Mouse (Mus musculus) hindbrain, embryonic 15.5 days (tissue): Measurements from ENCODE around the gene Mgrn1. TPM values are rescaled to one million over a fixed set of nuclear protein-coding genes. Genes with fewer than 3 reads are reported as not detected.

Experiments used
- ATAC-seq: fragments of 200-750 bp; cut with Nextera tagmentation; 2 replicates; pipeline ENCODE4 v1.8.0; 2017; ENCODE audit warnings: low read depth, moderate number of reproducible peaks, moderate TSS enrichment; ENCODE audit not compliant: low FRiP score
- H3K27ac ChIP-seq: fragments of 300-500 bp; sonication (generic); replicated peaks from 2 replicates; pipeline ENCODE4 v1.5.1; 2015; ENCODE audit warnings: mild to moderate bottlenecking, inconsistent platforms
- H3K27me3 ChIP-seq: fragments of 300-500 bp; sonication (generic); 2 replicates; pipeline ENCODE4 v1.6.1; 2015; ENCODE audit warnings: control low read depth, inconsistent platforms
- H3K36me3 ChIP-seq: fragments of 300-500 bp; sonication (generic); 2 replicates; pipeline ENCODE4 v1.6.1; 2015; ENCODE audit warnings: control low read depth, inconsistent platforms
- H3K4me1 ChIP-seq: fragments of 300-500 bp; sonication (generic); replicated peaks from 2 replicates; pipeline ENCODE4 v1.6.1; 2015; ENCODE audit warnings: control low read depth, inconsistent platforms
- H3K4me2 ChIP-seq: fragments of 300-500 bp; sonication (generic); 2 replicates; pipeline ENCODE4 v1.6.1; 2015; ENCODE audit warnings: moderate library complexity, mild to moderate bottlenecking, inconsistent platforms
- H3K4me3 ChIP-seq: fragments of 300-500 bp; sonication (generic); 2 replicates; pipeline ENCODE4 v1.5.1; 2015; ENCODE audit warnings: mild to moderate bottlenecking, inconsistent platforms
- H3K9ac ChIP-seq: fragments of 300-500 bp; sonication (generic); 2 replicates; pipeline ENCODE4 v1.6.1; 2015; ENCODE audit warnings: inconsistent platforms
- H3K9me3 ChIP-seq: fragments of 300-500 bp; sonication (generic); 2 replicates; pipeline ENCODE4 v1.6.1; 2016; ENCODE audit warnings: control low read depth, inconsistent platforms
- WGBS: fragments of 180-500 bp; shearing (Covaris S2); methylation state at CpG from one replicate; pipeline ENCODE4 v1.1.7; 2015; 5-methylcytosine and 5-hydroxymethylcytosine counted together
- polyA plus RNA-seq: library from polyadenylated mRNA; unstranded; fragments of >200 nt; fragmentation: Nextera tagmentation; extraction: Ambion mirVana; gene quantifications from 2 replicates; pipeline ENCODE4 v1.2.1, GENCODE M21; 2015

Mgrn1 gene
- polyA plus RNA-seq, 1 experiment from 2014 or later: 126 TPM

GRCm38 (mm10) chr16:4863742-4864141 lies 22.3 kb upstream of the Mgrn1 start:
- H3K9me3 ChIP-seq: no peaks in the 10 kb centered on the region
- no peak overlapping the region for H3K9ac ChIP-seq
- 86% methylated on average over 8 of the region's 8 CpGs for WGBS
- no peaks in the 10 kb centered on the region for H3K36me3 ChIP-seq
- no peaks in the 10 kb centered on the region for H3K4me1 ChIP-seq
- no peaks in the 10 kb centered on the region for H3K27me3 ChIP-seq
- no peak overlapping the region for H3K4me2 ChIP-seq
- H3K4me3 ChIP-seq: no peak overlapping the region
- no peak for ATAC-seq
- H3K27ac ChIP-seq: no peak overlapping the region

- ATAC-seq: no peak
Measured at GRCm38 (mm10) chr16:4866101-4866695, 19.9 kb upstream of the Mgrn1 start.

GRCm38 (mm10) chr16:4870490-4870889 lies 15.6 kb upstream of the Mgrn1 start:
- H3K36me3 ChIP-seq: 0 out of 2 replicates have a peak, but pooled peaks cover 8% of the 10 kb centered on the region
- peaks cover 5% of the 10 kb centered on the region; the same call in 1 of the 2 replicates for H3K4me1 ChIP-seq
- no peak overlapping the region for H3K4me2 ChIP-seq
- no peak for ATAC-seq
- H3K4me3 ChIP-seq: no peak overlapping the region
- H3K27ac ChIP-seq: no peak overlapping the region
- 91% methylated on average over 5 of the region's 5 CpGs for whole genome bisulfite sequencing
- no peaks in the 10 kb centered on the region for H3K27me3 ChIP-seq
- H3K9ac ChIP-seq: no peak overlapping the region
- H3K9me3 ChIP-seq: no peaks in the 10 kb centered on the region

More at GRCm38 (mm10) chr16:4866101-4866695, 19.9 kb upstream of the Mgrn1 start:
- Histone ChIP-seq H3K27ac (no peak overlapping the region), H3K4me1 (no peaks in the 10 kb centered on the region), H3K9me3 (no peaks in the 10 kb centered on the region), H3K4me3 (no peak overlapping the region), H3K27me3 (no peaks in the 10 kb centered on the region), H3K9ac (no peak overlapping the region), H3K4me2 (no peak overlapping the region), H3K36me3 (0 out of 2 replicates have a peak, but pooled peaks cover 6% of the 10 kb centered on the region)
- WGBS: 76% methylated on average over 7 of the region's 7 CpGs

- Histone ChIP-seq H3K4me3 (no peak overlapping the region), H3K9ac (no peak overlapping the region), H3K9me3 (no peaks in the 10 kb centered on the region), H3K27ac (no peak overlapping the region), H3K27me3 (no peaks in the 10 kb centered on the region), H3K4me2 (no peak overlapping the region), H3K4me1 (peaks cover 19% of the 10 kb centered on the region; the same call in 1 of the 2 replicates), H3K36me3 (0 out of 2 replicates have a peak, but pooled peaks cover 8% of the 10 kb centered on the region)
- WGBS: 85% methylated on average over 2 of the region's 2 CpGs
- no peak for ATAC-seq
Measured at GRCm38 (mm10) chr16:4871926-4872325, 14.1 kb upstream of the Mgrn1 start.

- 77% methylated on average over 23 of the region's 23 CpGs for WGBS
- no peak overlapping the region for H3K27ac ChIP-seq
Measured at GRCm38 (mm10) chr16:4875198-4876032, 10.6 kb upstream of the Mgrn1 start.

GRCm38 (mm10) chr16:4876033-4876680 lies 9.9 kb upstream of the Mgrn1 start:
- Histone ChIP-seq H3K36me3 (0 out of 2 replicates have a peak, but pooled peaks cover 3% of the 10 kb centered on the region), H3K27ac (no peak overlapping the region), H3K4me2 (no peak overlapping the region), H3K9me3 (no peaks in the 10 kb centered on the region), H3K4me1 (peaks cover 39% of the 10 kb centered on the region), H3K9ac (no peak overlapping the region), H3K4me3 (no peak overlapping the region), H3K27me3 (no peaks in the 10 kb centered on the region)
- no peak for ATAC-seq
- WGBS: 72% methylated on average over 8 of the region's 8 CpGs

More at GRCm38 (mm10) chr16:4875198-4876032, 10.6 kb upstream of the Mgrn1 start:
- Histone ChIP-seq H3K36me3 (0 out of 2 replicates have a peak, but pooled peaks cover 3% of the 10 kb centered on the region), H3K4me2 (no peak overlapping the region), H3K27me3 (no peaks in the 10 kb centered on the region), H3K4me3 (no peak overlapping the region), H3K4me1 (peaks cover 37% of the 10 kb centered on the region), H3K9me3 (no peaks in the 10 kb centered on the region), H3K9ac (no peak overlapping the region)
- no peak for ATAC-seq

GRCm38 (mm10) chr16:4877195-4877594 lies 8.9 kb upstream of the Mgrn1 start:
- Histone ChIP-seq H3K27me3 (no peaks in the 10 kb centered on the region), H3K9ac (0 out of 2 replicates have a peak overlapping the region, but pooled peaks have one; percentile 68), H3K9me3 (no peaks in the 10 kb centered on the region), H3K4me1 (peaks cover 49% of the 10 kb centered on the region), H3K27ac (no peak overlapping the region), H3K4me2 (no peak overlapping the region), H3K4me3 (no peak overlapping the region), H3K36me3 (0 out of 2 replicates have a peak, but pooled peaks cover 3% of the 10 kb centered on the region)
- ATAC-seq: no peak
- WGBS: 85% methylated on average over 4 of the region's 4 CpGs

- H3K4me1 ChIP-seq: peaks cover 49% of the 10 kb centered on the region
- H3K27me3 ChIP-seq: no peaks in the 10 kb centered on the region
- peak overlapping the region; percentile 65 for H3K4me2 ChIP-seq
- peak overlapping the region; percentile 68 for H3K9ac ChIP-seq
- 69% methylated on average over 3 of the region's 3 CpGs for WGBS
- H3K36me3 ChIP-seq: 0 out of 2 replicates have a peak, but pooled peaks cover 1% of the 10 kb centered on the region
- H3K27ac ChIP-seq: peak overlapping the region; percentile 98
- peak overlapping the region; percentile 81 for H3K4me3 ChIP-seq
- H3K9me3 ChIP-seq: no peaks in the 10 kb centered on the region
- no peak for ATAC-seq
Measured at GRCm38 (mm10) chr16:4877701-4878100, 8.3 kb upstream of the Mgrn1 start.

GRCm38 (mm10) chr16:4878192-4878885 lies 7.7 kb upstream of the Mgrn1 start:
- Histone ChIP-seq H3K9ac (peak overlapping the region; percentile 68), H3K36me3 (no peaks in the 10 kb centered on the region), H3K9me3 (no peaks in the 10 kb centered on the region), H3K4me3 (peak overlapping the region; percentile 81), H3K27ac (peak overlapping the region; percentile 98), H3K27me3 (no peaks in the 10 kb centered on the region), H3K4me2 (peak overlapping the region; percentile 65), H3K4me1 (peaks cover 49% of the 10 kb centered on the region)
- WGBS: 37% methylated on average over 5 of the region's 5 CpGs
- no peak for ATAC-seq

- under 1% methylated on average over 53 of the region's 54 CpGs for WGBS
- Histone ChIP-seq H3K27ac (peak overlapping the region; percentile 98), H3K27me3 (no peaks in the 10 kb centered on the region), H3K4me1 (peaks cover 49% of the 10 kb centered on the region), H3K9ac (peak overlapping the region; percentile 68), H3K4me3 (peak overlapping the region; percentile 81), H3K36me3 (no peaks in the 10 kb centered on the region), H3K4me2 (peak overlapping the region; percentile 65), H3K9me3 (no peaks in the 10 kb centered on the region)
- peak; percentile 27 for ATAC-seq
Measured at GRCm38 (mm10) chr16:4879101-4879707, 6.8 kb upstream of the Mgrn1 start.

GRCm38 (mm10) chr16:4879708-4880124 lies 6.3 kb upstream of the Mgrn1 start:
- peak; percentile 68 for ATAC-seq
- peaks cover 49% of the 10 kb centered on the region for H3K4me1 ChIP-seq
- peak overlapping the region; percentile 81 for H3K4me3 ChIP-seq
- H3K4me2 ChIP-seq: peak overlapping the region; percentile 65
- under 1% methylated on average over 40 of the region's 40 CpGs for WGBS
- no peaks in the 10 kb centered on the region for H3K27me3 ChIP-seq
- H3K36me3 ChIP-seq: no peaks in the 10 kb centered on the region
- H3K27ac ChIP-seq: peak overlapping the region; percentile 98
- peak overlapping the region; percentile 68 for H3K9ac ChIP-seq
- no peaks in the 10 kb centered on the region for H3K9me3 ChIP-seq
